Mouse (Mus musculus): ENCODE measurements around the gene Kcne2. TPM values are rescaled to one million over a fixed set of nuclear protein-coding genes. Genes with fewer than 3 reads are reported as not detected.
A peak's percentile ranks its signal among the peaks of the same experiment; 100 is the strongest.

Kcne2 gene
- polyA plus RNA-seq, 1 experiment from 2014 or later, result 0.27 TPM

GRCm38 (mm10) chr16:92275526-92275925, 16.7 kb upstream of the Kcne2 start:
- no peaks in the 10 kb centered on the region for H3K4me1 ChIP-seq (ENCODE audit: control insufficient read depth, insufficient read depth, low read length)
- no peak overlapping the region for H3K9ac ChIP-seq (ENCODE audit: low read length)
- H3K27ac ChIP-seq (replicated peaks; ENCODE audit: low read depth, low read length), result no peak overlapping the region
- H3K27me3 ChIP-seq (ENCODE audit: control insufficient read depth, insufficient read depth, low read length), result no peaks in the 10 kb centered on the region
- DNase-seq (ENCODE audit: low spot score) (no peak), ATAC-seq (ENCODE audit: insufficient number of reproducible peaks, low FRiP score, low TSS enrichment, low read depth) (no peak)
- H3K9me3 ChIP-seq (ENCODE audit: control insufficient read depth, low read length), result no peaks in the 10 kb centered on the region
- H3K4me3 ChIP-seq (ENCODE audit: low read depth, low read length), result no peak overlapping the region
- WGBS, result 91% methylated on average over 4 of the region's 4 CpGs
- H3K4me2 ChIP-seq (ENCODE audit: low read depth, severe bottlenecking), result no peak overlapping the region
- H3K36me3 ChIP-seq (ENCODE audit: control insufficient read depth, insufficient read depth, low read length), result no peaks in the 10 kb centered on the region

GRCm38 (mm10) chr16:92282671-92283070, 9.5 kb upstream of the Kcne2 start:
- no peak overlapping the region for H3K27ac ChIP-seq (replicated peaks; ENCODE audit: low read depth, low read length)
- ATAC-seq (ENCODE audit: insufficient number of reproducible peaks, low FRiP score, low TSS enrichment, low read depth), result no peak
- H3K9me3 ChIP-seq (ENCODE audit: control insufficient read depth, low read length), result no peaks in the 10 kb centered on the region
- no peaks in the 10 kb centered on the region for H3K36me3 ChIP-seq (ENCODE audit: control insufficient read depth, insufficient read depth, low read length)
- no peaks in the 10 kb centered on the region for H3K27me3 ChIP-seq (ENCODE audit: control insufficient read depth, insufficient read depth, low read length)
- no peak for DNase-seq (ENCODE audit: low spot score)
- H3K4me2 ChIP-seq (ENCODE audit: low read depth, severe bottlenecking), result no peak overlapping the region
- WGBS, result 65% methylated on average over 5 of the region's 5 CpGs
- H3K4me1 ChIP-seq (ENCODE audit: control insufficient read depth, insufficient read depth, low read length), result no peaks in the 10 kb centered on the region
- H3K9ac ChIP-seq (ENCODE audit: low read length), result no peak overlapping the region
- no peak overlapping the region for H3K4me3 ChIP-seq (ENCODE audit: low read depth, low read length)

- no peak for ATAC-seq (ENCODE audit: insufficient number of reproducible peaks, low FRiP score, low TSS enrichment, low read depth)
- WGBS, result 30% methylated on average over 10 of the region's 10 CpGs
- no peak overlapping the region for H3K4me3 ChIP-seq (ENCODE audit: low read depth, low read length)
- no peak overlapping the region for H3K27ac ChIP-seq (replicated peaks; ENCODE audit: low read depth, low read length)
- no peaks in the 10 kb centered on the region for H3K27me3 ChIP-seq (ENCODE audit: control insufficient read depth, insufficient read depth, low read length)
- no peaks in the 10 kb centered on the region for H3K9me3 ChIP-seq (ENCODE audit: control insufficient read depth, low read length)
- H3K4me2 ChIP-seq (ENCODE audit: low read depth, severe bottlenecking), result no peak overlapping the region
- no peaks in the 10 kb centered on the region for H3K36me3 ChIP-seq (ENCODE audit: control insufficient read depth, insufficient read depth, low read length)
- no peak overlapping the region for H3K9ac ChIP-seq (ENCODE audit: low read length)
- no peaks in the 10 kb centered on the region for H3K4me1 ChIP-seq (ENCODE audit: control insufficient read depth, insufficient read depth, low read length)
- DNase-seq (ENCODE audit: low spot score), result no peak
Measured at GRCm38 (mm10) chr16:92285068-92285467, 7.1 kb upstream of the Kcne2 start.

- Histone ChIP-seq H3K27me3 (ENCODE audit: control insufficient read depth, insufficient read depth, low read length) (no peaks in the 10 kb centered on the region), H3K4me3 (ENCODE audit: low read depth, low read length) (no peak overlapping the region), H3K4me1 (ENCODE audit: control insufficient read depth, insufficient read depth, low read length) (no peaks in the 10 kb centered on the region), H3K27ac (replicated peaks; ENCODE audit: low read depth, low read length) (no peak overlapping the region), H3K9ac (ENCODE audit: low read length) (no peak overlapping the region), H3K9me3 (ENCODE audit: control insufficient read depth, low read length) (no peaks in the 10 kb centered on the region), H3K36me3 (ENCODE audit: control insufficient read depth, insufficient read depth, low read length) (no peaks in the 10 kb centered on the region), H3K4me2 (ENCODE audit: low read depth, severe bottlenecking) (no peak overlapping the region)
- 12% methylated on average over 7 of the region's 7 CpGs for WGBS
- no peak for ATAC-seq (ENCODE audit: insufficient number of reproducible peaks, low FRiP score, low TSS enrichment, low read depth)
- peak; percentile 95 for DNase-seq (ENCODE audit: low spot score)
Measured at GRCm38 (mm10) chr16:92286609-92287008, 5.6 kb upstream of the Kcne2 start.

- no peak overlapping the region for H3K9ac ChIP-seq (ENCODE audit: low read length)
- H3K9me3 ChIP-seq (ENCODE audit: control insufficient read depth, low read length), result no peaks in the 10 kb centered on the region
- WGBS, result 85% methylated on average over 9 of the region's 9 CpGs
- no peaks in the 10 kb centered on the region for H3K27me3 ChIP-seq (ENCODE audit: control insufficient read depth, insufficient read depth, low read length)
- DNase-seq (ENCODE audit: low spot score) (no peak), ATAC-seq (ENCODE audit: insufficient number of reproducible peaks, low FRiP score, low TSS enrichment, low read depth) (no peak)
- no peak overlapping the region for H3K27ac ChIP-seq (replicated peaks; ENCODE audit: low read depth, low read length)
- no peaks in the 10 kb centered on the region for H3K36me3 ChIP-seq (ENCODE audit: control insufficient read depth, insufficient read depth, low read length)
- H3K4me1 ChIP-seq (ENCODE audit: control insufficient read depth, insufficient read depth, low read length), result no peaks in the 10 kb centered on the region
- H3K4me2 ChIP-seq (ENCODE audit: low read depth, severe bottlenecking), result no peak overlapping the region
- H3K4me3 ChIP-seq (ENCODE audit: low read depth, low read length), result no peak overlapping the region
Measured at GRCm38 (mm10) chr16:92288778-92289177, 3.4 kb upstream of the Kcne2 start.

GRCm38 (mm10) chr16:92290045-92290444, 2.1 kb upstream of the Kcne2 start:
- H3K9me3 ChIP-seq (ENCODE audit: control insufficient read depth, low read length), result no peaks in the 10 kb centered on the region
- H3K27me3 ChIP-seq (ENCODE audit: control insufficient read depth, insufficient read depth, low read length), result no peaks in the 10 kb centered on the region
- no peak overlapping the region for H3K4me3 ChIP-seq (ENCODE audit: low read depth, low read length)
- no peak for ATAC-seq (ENCODE audit: insufficient number of reproducible peaks, low FRiP score, low TSS enrichment, low read depth)
- no peaks in the 10 kb centered on the region for H3K36me3 ChIP-seq (ENCODE audit: control insufficient read depth, insufficient read depth, low read length)
- H3K4me1 ChIP-seq (ENCODE audit: control insufficient read depth, insufficient read depth, low read length), result no peaks in the 10 kb centered on the region
- H3K9ac ChIP-seq (ENCODE audit: low read length), result no peak overlapping the region
- H3K27ac ChIP-seq (replicated peaks; ENCODE audit: low read depth, low read length), result no peak overlapping the region
- DNase-seq (ENCODE audit: low spot score), result no peak
- no peak overlapping the region for H3K4me2 ChIP-seq (ENCODE audit: low read depth, severe bottlenecking)

GRCm38 (mm10) chr16:92294267-92294970, 2.2 kb downstream of the Kcne2 start:
- no peak overlapping the region for H3K4me3 ChIP-seq (ENCODE audit: low read depth, low read length)
- H3K4me1 ChIP-seq (ENCODE audit: control insufficient read depth, insufficient read depth, low read length), result no peaks in the 10 kb centered on the region
- ATAC-seq (ENCODE audit: insufficient number of reproducible peaks, low FRiP score, low TSS enrichment, low read depth) (no peak), DNase-seq (ENCODE audit: low spot score) (no peak)
- H3K36me3 ChIP-seq (ENCODE audit: control insufficient read depth, insufficient read depth, low read length), result no peaks in the 10 kb centered on the region
- WGBS, result 72% methylated on average over 12 of the region's 12 CpGs
- no peaks in the 10 kb centered on the region for H3K27me3 ChIP-seq (ENCODE audit: control insufficient read depth, insufficient read depth, low read length)
- H3K27ac ChIP-seq (replicated peaks; ENCODE audit: low read depth, low read length), result no peak overlapping the region
- no peaks in the 10 kb centered on the region for H3K9me3 ChIP-seq (ENCODE audit: control insufficient read depth, low read length)
- no peak overlapping the region for H3K4me2 ChIP-seq (ENCODE audit: low read depth, severe bottlenecking)
- no peak overlapping the region for H3K9ac ChIP-seq (ENCODE audit: low read length)

GRCm38 (mm10) chr16:92295328-92295727, 3.1 kb downstream of the Kcne2 start:
- Histone ChIP-seq H3K9me3 (ENCODE audit: control insufficient read depth, low read length) (no peaks in the 10 kb centered on the region), H3K36me3 (ENCODE audit: control insufficient read depth, insufficient read depth, low read length) (no peaks in the 10 kb centered on the region), H3K9ac (ENCODE audit: low read length) (no peak overlapping the region), H3K4me1 (ENCODE audit: control insufficient read depth, insufficient read depth, low read length) (no peaks in the 10 kb centered on the region), H3K27ac (replicated peaks; ENCODE audit: low read depth, low read length) (no peak overlapping the region), H3K4me3 (ENCODE audit: low read depth, low read length) (no peak overlapping the region), H3K4me2 (ENCODE audit: low read depth, severe bottlenecking) (no peak overlapping the region), H3K27me3 (ENCODE audit: control insufficient read depth, insufficient read depth, low read length) (no peaks in the 10 kb centered on the region)
- no peak for ATAC-seq (ENCODE audit: insufficient number of reproducible peaks, low FRiP score, low TSS enrichment, low read depth)
- DNase-seq (ENCODE audit: low spot score), result no peak
- WGBS, result 80% methylated on average over 2 of the region's 2 CpGs
